Mouse (Mus musculus): ENCODE measurements around the gene Oaz1.

- TF ChIP-seq CTCF (IDR thresholded peaks at IDR 0.05; ENCODE audit: low read depth): no peak
- no peak for TF ChIP-seq EP300 (IDR thresholded peaks at IDR 0.05; ENCODE audit: low read depth)
Measured at GRCm38 (mm10) chr10:80810084-80810483, 16.4 kb upstream of the Oaz1 start.
